Mouse (Mus musculus): ENCODE measurements around the gene Rragb. TPM values are rescaled to one million over a fixed set of nuclear protein-coding genes. Genes with fewer than 3 reads are reported as not detected.
"Not testable (repeated sequence)": the region's sequence is repeated elsewhere in the genome, so short reads cannot be mapped to it uniquely, and the experiment has no call there.

Gene Rragb
- 10 to 100 TPM; 69.1 to 78.0 TPM for total RNA-seq (2021)

- DNase-seq (ENCODE audit: low spot score in 2 of 2) = peak; percentile 79 to 82
- intact Hi-C loops (cut with DNase I) = loop anchor here (5.0 kb wide), 1 partner anchor 213 kb away; no protein-coding TSS in a partner anchor
Observed at GRCm38 (mm10) chrX:153139734-153140515, at the start of gene Rragb. Rragb (plus strand) TSS chrX:153139981.

- intact Hi-C loops (cut with DNase I) = no loop called here
Observed at GRCm38 (mm10) chrX:153118486-153118885, 21.3 kb upstream of the Rragb start, which contains the start of gene Foxr2. Foxr2 (plus strand) TSS chrX:153118786.

GRCm38 (mm10) chrX:153119013-153119412 lies 20.8 kb upstream of the Rragb start:
- no peak for DNase-seq (ENCODE audit: low spot score in 2 of 2)
- intact Hi-C loops (cut with DNase I) = no loop called here

More at GRCm38 (mm10) chrX:153118486-153118885, 21.3 kb upstream of the Rragb start, which contains the start of gene Foxr2:
- DNase-seq (ENCODE audit: low spot score in 2 of 2) = no peak

- intact Hi-C loops (cut with DNase I) = loop anchor here (5.0 kb wide), 1 partner anchor 215 kb away; no protein-coding TSS in a partner anchor
- no peak for DNase-seq (ENCODE audit: low spot score in 2 of 2)
Observed at GRCm38 (mm10) chrX:153142656-153143055, 2.9 kb downstream of the Rragb start.

GRCm38 (mm10) chrX:153151766-153152165 lies 12.0 kb downstream of the Rragb start:
- no peak for DNase-seq (ENCODE audit: low spot score in 2 of 2)
- intact Hi-C loops (cut with DNase I) = no loop called here

GRCm38 (mm10) chrX:153155322-153155721 lies 15.5 kb downstream of the Rragb start:
- DNase-seq (ENCODE audit: low spot score in 2 of 2) = no peak

GRCm38 (mm10) chrX:153174786-153175185 lies 35.0 kb downstream of the Rragb start:
- intact Hi-C loops (cut with DNase I) = no loop called here

More at GRCm38 (mm10) chrX:153155322-153155721, 15.5 kb downstream of the Rragb start:
- intact Hi-C loops (cut with DNase I) = loop anchor here (5.0 kb wide), 1 partner anchor 212 kb away; no protein-coding TSS in a partner anchor

GRCm38 (mm10) chrX:153182221-153182620 lies 42.4 kb downstream of the Rragb start:
- no peak for DNase-seq (ENCODE audit: low spot score in 2 of 2)
- intact Hi-C loops (cut with DNase I) = no loop called here

More at GRCm38 (mm10) chrX:153174786-153175185, 35.0 kb downstream of the Rragb start:
- DNase-seq (ENCODE audit: low spot score in 2 of 2) = no peak

- DNase-seq (ENCODE audit: low spot score in 2 of 2); intact Hi-C loops (cut with DNase I): not testable (repeated sequence)
Observed at GRCm38 (mm10) chrX:153199185-153199584, 59.4 kb downstream of the Rragb start.

- intact Hi-C loops (cut with DNase I) = no loop called here
Observed at GRCm38 (mm10) chrX:153211101-153211500, 71.3 kb downstream of the Rragb start.

More at GRCm38 (mm10) chrX:153211101-153211500, 71.3 kb downstream of the Rragb start:
- no peak for DNase-seq (ENCODE audit: low spot score in 2 of 2)

Other genes with a start within 250 kb of the Rragb start
- 1 to 10 TPM; 1.6 to 2.1 TPM for gene Usp51, start 133.5 kb upstream of the Rragb start, total RNA-seq (2021)
- 10 to 100 TPM; 44.9 to 46.8 TPM for gene Mageh1, start 102.4 kb upstream of the Rragb start, total RNA-seq (2021)
- under 1 TPM; 0.57 to 0.70 TPM for gene Foxr2, start 21.2 kb upstream of the Rragb start, total RNA-seq (2021)
- gene Klf8, start 97.5 kb downstream of the Rragb start, total RNA-seq (2021) = 1 to 10 TPM; 4.1 to 4.3 TPM